Mouse (Mus musculus) spleen, postnatal 10 days (tissue): ENCODE results near the gene Cops4.

Experiments
- DNase-seq, 2 experiments: peaks; one replicate each; pipeline ENCODE4 v3.0.0; 2021 to 2022; ENCODE audit warnings: low spot score in 2 of 2

Gene Cops4

DNA sequence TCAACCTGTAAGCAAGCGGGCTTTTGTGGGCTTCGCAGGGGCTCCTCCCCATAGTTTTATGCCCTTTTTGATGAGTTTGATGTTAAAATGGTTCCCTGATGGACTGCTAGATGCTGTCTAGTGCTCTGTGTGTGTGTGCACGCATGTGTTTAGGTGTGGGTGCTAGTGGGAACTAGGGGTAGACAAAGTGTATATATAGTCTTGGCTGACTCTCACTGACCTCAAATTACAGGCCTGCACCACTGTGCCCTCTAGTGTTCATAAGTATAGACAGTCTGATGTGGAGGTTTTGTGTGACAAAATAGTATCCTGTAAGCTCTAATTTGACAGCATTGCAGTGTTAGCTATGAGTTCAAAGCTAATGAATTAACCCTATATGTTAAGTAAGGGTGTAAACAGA, 18.5 kb downstream of the Cops4 start:
- peak in 1 of 2 experiments; percentile 38 for DNase-seq

DNA sequence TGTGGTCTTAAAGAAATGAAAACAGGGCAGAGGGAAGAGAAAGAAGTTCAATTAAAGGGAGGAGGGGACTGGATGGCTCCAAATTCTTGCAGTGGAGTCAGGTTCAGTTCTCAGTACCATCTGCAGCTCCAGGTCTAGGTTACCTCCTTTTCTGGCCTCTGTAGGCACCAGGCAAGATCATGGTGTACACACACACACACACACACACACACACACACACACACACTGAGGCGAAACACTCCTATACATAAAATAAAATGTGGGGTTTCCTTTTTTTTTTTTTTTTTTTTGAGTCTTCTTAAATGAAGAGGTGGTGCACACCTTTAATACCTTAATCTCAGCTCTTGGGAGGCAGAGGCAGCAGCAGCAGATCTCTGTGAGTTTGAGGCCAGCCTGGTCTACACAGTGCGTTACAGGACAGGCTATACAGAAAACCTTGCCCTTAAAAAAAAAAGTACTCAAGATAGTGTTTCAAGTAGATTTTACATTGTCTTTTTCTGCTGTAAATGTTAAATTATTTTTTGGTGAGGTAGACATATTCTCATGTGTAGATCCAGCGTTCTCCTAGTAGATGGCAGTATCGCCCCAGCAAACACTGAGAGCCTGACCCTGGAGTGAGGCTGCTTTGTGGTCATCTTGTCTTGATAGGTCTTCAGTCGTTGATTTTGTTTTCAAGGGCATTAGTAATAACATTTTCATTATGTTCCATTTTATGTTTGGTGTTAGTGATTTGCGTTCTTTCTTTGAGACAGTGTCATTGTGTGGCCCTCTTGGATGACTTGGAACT, 28.4 kb downstream of the Cops4 start:
- peak in 1 of 2 experiments; percentile 44 for DNase-seq

DNA sequence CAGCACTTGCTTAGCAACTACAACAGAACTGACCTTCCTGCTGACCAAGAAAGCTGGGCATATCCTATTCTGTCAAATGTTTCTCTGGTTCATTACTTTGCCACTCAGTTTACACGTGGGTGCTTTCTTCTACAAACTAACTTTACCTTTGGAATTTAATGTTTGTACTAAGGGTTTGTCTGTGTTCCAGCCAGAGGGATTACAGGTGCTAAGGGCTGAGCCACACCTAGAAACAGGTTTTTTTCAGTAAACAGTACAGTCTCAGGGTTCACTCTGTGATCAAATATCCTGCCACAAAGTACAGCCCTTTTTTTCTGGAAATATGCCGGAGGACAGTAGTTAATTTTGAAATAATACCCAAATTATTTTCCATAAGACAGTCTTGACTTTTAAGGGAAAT, 30.1 kb downstream of the Cops4 start:
- no peak for DNase-seq

DNA sequence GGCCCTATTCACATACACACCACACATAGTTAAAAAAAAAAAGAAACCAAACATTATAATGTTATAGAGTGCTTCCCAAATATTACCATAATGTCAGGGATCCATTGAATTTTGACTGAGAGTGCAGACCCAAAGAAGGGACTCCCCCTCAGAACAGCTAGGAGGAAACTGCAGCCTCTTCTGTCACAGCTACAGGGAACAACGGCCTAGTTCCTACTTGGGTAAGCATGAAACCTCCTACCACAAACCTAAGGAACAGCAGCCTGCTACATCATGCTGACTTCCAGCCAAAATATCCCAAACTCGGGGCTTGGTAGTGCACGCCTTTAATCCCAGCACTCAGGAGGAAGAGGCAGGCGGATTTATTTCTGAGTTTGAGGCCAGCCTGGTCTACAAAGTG, 31.2 kb downstream of the Cops4 start:
- no peak for DNase-seq

DNA sequence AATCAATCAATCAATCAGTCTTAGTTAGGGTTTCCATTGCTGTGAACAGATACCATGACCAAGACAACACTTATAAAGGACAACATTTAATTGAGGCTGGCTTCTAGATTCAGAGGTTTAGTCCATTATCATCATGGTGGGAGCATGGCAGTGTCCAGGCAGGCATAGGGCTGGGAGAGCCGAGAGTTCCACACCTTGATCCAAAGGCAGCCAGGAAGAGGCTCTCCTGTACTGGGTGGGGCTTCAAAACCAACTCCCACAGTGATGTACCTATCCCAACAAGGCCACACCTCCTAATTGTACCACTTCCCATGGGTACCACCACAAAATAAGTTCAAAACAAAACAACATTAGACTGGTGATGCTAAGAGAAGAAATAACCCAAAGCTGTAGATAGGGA, 32.0 kb downstream of the Cops4 start:
- no peak for DNase-seq

DNA sequence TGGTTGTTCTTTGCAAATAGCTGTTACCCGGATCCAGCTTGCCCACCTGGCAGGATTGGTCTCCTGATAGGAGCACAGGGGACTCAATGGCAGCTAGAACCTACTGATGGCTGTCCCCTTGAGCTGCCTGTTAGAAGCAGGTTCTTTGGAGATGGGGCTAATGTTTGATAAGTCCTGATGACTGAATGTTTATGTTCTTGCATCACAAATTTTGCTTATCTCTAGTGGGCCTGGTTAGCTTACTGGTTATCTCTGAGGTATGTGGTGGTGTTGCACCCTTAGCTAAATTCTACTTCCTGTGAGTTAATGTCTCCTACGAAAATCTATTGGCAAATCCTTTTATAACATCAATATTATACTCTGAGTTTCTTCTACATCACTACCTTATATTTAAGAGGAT, 33.8 kb downstream of the Cops4 start:
- no peak for DNase-seq

DNA sequence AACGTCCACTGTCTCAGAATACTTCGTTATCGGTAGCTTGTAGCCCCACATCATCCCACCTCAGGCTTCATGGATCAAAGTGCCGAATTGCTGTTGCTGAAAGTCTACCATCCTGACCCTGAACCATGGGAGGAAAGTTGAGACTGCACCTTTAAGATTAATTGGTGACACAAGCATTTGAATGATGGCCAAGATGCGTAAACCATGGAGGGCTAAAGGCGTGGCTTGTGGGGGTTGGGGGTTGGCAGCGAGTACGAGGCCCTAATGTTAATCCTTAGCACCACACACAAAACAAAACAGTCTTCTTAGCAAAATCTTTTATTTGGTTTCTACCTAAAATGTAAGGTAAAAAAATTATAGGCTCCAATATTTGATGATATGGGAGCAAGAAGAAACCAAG, 35.3 kb downstream of the Cops4 start:
- no peak for DNase-seq

DNA sequence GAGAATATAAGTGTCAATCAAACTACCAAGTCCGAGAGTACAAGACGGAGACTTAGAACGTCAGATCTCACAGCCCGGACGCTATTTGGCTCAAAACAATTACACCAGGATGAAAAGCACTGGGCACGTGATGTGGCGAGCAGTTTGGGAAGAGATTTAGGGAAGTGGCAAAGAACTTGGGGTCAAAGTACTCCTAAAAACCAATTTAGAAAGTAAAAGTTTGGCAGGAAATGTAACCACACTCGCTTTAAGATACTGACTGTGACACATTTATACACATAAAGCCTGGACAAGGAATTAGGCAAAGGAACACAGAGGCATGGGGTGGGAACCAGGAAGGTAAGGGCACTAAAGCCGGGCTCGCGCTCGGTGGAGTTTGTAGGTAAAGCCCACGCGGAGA, 38.9 kb downstream of the Cops4 start:
- DNase-seq, result no peak

DNA sequence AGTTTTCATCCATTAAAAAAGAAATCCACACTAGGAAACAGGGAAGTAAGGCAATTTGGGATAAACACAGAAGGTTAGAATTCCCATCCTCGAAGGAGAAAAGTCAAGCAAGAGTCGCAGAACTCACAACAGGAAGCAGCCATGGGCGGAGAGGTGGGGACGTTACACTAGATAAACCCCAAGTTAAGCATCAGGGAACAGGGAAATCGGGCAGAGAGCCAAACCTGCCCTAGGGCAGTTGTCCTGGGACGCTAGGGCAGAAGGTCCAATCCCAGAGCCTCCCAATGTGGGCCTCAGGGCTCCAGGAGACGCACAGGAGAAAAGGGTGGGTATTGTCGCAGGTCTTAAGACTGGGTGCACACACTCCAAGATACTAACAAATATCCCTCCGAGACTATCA, 39.4 kb downstream of the Cops4 start:
- no peak for DNase-seq

DNA sequence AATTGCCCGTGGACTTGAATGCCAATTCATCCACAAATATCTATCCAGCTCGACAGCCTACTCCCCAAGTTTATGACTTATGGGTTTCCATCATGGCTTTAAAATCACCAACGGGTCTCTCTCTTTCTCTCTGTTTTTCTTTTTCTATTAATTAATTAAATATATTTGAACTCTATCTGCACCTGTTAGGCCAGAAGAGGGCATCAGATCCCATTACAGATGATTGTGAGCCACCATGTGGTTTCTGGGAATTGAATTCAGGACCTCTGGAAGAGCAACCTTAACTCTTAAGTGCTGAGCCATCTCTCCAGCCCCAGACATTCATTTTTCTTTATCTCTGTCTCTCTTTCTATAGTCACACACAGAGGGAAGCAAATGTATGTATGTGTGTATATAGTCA, 40.7 kb downstream of the Cops4 start:
- DNase-seq, result no peak

DNA sequence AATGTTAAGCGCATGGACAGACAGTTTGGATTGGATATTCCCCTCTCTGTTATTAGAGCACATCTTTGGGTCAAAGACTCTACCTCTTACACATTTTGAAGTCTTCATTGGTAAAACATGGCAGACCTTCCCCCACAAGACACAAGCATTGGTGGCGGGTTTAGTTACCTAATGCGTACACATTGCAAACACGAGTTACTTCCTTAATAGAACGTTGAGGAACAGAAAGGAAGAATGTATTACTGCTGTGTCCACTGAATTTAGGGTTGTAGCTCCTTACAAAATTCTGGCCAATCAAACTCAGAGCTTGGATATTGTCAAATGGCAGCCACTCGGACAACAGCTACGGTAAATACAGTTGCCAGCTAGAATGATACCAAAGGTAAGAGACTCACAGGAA, 41.2 kb downstream of the Cops4 start:
- no peak for DNase-seq

DNA sequence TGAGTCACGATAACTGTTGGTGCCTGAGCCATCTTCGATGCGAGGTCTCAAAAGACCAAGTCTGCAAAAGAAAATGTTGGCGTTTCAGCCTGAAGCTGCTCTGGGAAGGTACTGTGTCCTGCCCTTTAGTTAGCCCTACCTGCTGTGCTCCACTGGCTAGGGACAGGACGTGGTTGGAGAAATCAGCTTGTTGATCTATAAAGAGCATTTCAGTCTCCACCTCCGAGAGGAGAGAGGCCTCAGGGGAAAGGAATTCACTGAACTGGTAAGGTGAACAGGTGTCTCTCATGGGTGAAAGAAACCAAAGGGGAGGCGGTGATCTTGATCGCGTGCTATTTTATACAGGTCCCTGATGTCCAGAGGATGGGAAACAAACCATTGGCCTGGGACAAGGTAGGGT, 44.6 kb downstream of the Cops4 start:
- no peak for DNase-seq

DNA sequence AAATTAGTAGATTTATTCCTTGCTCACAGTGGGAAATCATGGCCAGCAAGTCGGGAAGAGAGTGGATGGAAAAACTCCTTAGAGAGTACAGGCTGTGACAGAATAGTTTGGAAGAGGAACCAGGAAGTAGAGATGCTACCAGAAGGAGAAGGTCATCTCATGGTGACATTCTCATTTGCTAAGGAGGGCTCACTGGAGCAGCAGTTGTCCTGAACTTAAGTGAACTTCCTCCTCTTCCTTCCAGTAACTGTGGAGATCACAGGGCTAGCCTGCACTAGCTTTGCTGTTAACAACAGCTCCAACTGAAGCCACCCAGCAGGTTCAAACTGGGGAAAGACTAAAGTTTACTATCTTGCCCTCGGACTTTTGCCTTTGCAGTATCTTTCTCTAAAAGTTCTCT, 48.7 kb downstream of the Cops4 start:
- DNase-seq, result no peak

DNA sequence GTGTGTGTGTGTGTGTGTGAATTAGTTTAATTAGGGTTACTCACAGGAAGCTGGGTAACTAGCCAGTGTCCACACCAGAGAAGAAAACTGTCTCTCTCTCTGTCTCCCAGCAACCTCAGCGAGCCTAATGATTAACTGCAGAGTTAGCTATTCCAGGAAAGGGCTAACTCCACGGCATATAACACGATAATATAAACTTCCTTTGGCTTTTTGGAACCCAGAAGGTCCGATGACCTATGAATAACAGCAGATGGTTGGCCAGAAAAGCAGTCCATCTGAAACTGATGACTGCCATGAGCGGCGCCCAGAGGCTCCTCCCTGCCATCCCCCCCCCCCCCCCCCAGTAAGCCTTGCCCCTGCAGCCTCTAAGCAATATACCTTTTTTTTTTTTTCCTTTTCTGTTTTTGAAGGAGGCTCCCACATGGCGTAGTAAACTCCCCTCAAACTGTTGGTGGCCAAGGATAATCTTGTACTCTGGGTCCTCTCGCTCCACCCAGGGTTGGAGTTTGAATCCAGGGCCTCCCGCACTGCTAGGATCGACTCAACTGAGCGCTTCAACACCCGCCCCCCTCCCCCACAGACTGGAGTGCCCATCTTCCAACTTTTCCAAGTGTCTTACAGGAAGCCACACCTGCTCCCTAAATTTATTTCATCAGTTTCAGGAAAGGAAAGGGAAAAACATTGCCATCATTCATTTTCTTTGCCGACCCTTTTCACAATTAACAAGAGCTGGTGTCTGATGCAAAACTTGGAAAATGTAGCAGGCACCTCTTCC, 49.3 kb downstream of the Cops4 start:
- DNase-seq, result no peak

DNA sequence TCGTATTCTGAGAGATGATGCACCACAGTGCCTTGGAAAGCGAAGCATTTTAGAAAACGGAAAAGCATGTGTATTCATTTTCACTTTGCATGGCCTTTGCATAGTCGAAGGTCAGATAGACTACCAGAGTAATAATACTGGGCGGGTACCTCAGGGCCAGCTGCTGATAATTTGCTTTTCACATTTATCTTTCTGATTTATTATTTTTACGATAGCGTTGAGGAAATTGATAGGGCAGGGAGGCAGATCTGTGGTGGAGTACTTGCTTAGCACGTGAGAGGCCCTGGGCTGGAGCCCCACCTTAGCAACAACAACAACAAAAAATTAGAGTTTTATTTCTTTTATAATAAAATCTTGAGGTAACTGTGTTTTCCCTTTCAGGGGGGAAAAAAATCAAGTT, 50.1 kb downstream of the Cops4 start:
- no peak for DNase-seq

DNA sequence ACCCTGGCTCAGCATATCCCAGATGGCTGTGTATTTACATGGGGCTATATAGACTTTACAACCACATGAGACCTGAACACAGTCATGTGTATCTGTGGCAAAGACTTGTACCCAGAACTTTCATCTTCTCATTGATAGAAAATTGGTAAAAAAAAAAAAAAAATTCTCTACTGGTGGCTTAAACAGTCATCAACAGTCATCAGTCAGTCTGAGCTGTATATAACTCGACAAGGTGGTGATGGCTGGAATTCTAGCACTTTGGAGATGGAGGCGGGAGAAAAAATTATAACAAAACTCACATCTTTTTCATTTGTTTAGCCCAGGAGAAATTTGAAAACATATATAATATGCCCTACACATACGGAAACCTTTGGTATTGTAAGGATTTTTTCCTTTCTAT, 50.7 kb downstream of the Cops4 start:
- DNase-seq, result no peak

DNA sequence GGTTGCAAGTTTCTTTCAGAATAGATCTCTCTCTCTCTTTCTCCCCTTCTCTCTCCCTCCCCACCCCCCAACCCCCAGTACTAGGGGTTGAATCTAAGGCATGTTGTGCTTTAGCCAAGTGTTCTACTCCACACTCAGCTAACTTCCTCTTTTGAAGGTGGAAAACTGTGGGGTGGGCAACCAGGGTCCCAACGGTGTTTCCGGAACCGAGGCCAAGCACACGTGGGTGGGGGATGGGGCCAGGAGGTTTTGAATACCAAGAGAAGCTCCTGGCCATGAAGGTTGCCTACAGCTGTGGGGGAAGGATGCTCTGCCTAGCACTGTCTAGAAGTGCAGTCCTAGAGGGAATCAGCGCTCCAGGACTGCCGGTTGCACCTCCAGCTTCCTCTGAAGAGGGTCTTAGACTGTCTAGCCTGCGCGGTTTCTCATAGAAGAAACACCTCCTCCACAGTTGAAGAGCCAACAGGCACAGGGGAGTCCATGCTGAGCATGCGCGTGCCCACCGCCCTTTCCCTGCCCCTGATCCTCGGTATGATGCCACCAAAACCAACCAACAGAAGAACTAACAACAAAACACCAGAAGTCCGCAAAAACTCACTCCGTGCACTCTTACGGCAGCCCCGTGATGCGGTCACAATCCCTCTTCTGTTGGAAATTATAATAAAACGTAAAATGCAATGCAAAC, 51.3 kb downstream of the Cops4 start:
- peak in 1 of 2 experiments; percentile 57 for DNase-seq

DNA sequence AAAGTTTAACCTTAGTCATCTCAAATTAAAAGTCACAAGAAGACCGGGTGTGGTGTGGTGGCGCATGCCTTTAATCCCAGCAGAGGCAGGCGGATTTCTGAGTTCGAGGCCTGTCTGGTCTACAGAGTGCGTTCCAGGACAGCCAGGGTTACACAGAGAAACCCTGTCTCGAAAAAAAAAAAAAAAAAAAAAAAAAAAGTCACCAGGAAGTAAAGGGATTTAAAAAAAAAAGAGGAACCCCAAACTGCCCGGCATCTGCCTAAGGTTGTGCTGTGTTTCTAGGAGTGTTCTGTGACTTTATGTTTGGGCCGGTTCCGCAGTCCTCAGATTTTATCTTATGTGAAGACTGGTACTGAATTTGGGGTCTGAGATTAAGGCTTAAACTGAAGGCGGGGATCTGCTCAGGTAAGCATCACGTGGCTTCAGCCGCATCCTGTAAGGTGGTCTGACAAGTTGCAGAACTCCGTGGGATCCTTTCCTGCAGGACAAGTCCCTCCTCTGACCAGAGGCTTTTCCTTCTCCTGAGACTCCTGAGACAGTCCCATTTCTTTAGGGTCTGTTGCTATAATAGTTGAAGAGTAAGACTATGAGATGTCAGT, 52.0 kb downstream of the Cops4 start:
- DNase-seq, result no peak

DNA sequence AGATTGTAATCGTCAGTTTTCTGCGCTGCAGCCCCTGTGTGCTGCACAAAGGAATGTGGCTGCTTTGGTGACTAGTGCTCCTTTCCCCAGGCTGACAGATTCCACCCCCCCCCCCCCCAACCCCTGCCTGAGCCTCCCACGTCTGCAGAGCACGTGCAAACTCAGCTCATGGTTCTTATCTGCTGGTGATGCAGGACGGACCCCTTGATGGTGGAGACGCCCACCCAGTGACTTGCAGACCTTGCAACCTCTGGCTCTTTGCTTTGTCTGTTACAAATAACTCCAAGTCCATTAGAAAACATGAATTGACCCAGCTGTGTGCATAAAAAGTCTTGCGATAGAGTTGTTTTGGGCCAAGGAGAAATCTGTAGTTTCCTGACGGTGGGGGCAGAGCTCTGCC, 52.6 kb downstream of the Cops4 start:
- no peak for DNase-seq

DNA sequence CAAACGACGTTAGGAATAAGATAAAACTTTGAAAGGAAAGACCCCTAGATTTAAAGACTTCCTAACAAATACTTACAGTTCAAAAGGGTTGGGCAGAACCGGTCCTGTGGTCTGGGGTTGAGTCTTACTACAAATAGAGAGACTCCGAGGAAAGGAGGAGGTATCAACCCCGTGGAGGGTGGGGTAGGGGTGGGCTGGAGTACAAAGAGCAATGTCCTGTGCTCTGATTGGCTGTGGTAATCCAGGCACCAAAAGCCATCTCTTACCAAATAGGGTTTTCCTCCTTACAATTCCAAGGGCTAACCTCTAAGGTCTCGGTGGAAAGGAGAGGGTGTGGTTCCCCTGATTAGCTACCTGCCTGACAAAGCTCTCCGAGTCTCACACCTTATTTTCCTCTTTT, 54.0 kb downstream of the Cops4 start, which contains the start of gene Plac8:
Gene Plac8, minus strand, starts transcription at position 177 of the 400 bp plus-strand sequence.
- no peak for DNase-seq

DNA sequence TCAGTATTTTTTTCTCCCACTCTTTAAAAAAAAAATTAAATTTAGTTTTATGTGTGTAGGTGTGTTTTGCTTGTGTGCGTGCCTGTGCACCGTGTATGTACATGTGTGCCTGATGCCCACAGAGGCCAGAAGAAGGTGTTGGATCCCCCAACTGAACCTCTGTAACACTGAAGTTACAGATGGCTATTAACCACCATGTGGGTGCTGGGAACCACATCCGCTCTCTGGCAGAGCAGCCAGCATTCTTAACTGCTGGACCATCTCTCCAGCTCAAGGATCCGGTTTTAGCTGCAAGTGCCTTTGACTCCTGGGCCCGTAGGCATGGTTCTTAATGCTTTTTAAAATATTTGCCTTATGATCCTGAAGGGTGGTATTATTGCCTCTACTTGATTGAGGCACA, 55.1 kb downstream of the Cops4 start:
- no peak for DNase-seq

DNA sequence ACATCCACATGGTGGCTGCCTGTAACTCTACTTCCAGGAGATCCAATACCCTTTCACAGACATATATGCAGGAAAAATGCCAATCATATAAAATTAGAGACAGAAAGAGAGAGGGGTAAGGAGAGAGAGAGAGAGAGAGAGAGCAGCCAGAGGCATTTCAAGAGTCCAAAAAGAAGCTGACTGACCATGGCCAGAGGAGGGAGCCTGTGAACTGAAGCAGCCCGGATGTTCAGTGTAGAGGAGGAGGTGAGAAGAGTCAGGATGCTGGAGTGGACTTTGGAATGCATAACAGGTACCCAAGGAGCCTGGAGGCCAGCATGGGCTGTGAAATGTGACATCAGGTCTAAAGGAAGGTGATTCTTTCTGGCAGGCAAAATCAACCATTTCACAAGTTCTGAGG, 56.7 kb downstream of the Cops4 start:
- DNase-seq, result no peak
